Mouse (Mus musculus) gastrocnemius, postnatal 14 days (tissue): ENCODE results near the gene Pax9. TPM values are rescaled to one million over a fixed set of nuclear protein-coding genes. Genes with fewer than 3 reads are reported as not detected.

Source experiments
- DNase-seq: peaks from one replicate; pipeline ENCODE4 v3.0.0; 2021; ENCODE audit warnings: mixed read lengths
- intact Hi-C: fragments of 180-260 bp; cut with DNase I; formaldehyde crosslinking; loops from one replicate; pipeline ENCODE4 v1.15.1; 2025; ENCODE audit warnings: low total_unique reads
- total RNA-seq, 2 experiments: library from RNA; stranded (reverse); gene quantifications; 2 replicates each; pipeline ENCODE4 v1.2.3; 2021

Pax9 gene
- total RNA-seq, 2 experiments from 2014 or later, result 0.04 TPM; not detected in 1

GRCm38 (mm10) chr12:56696174-56697010 is 4.8 kb downstream of the Pax9 start:
- no peak for DNase-seq
- intact Hi-C loops, result no loop called here

- DNase-seq, result no peak
- intact Hi-C loops, result no loop called here
These were observed 5.6 kb downstream of the Pax9 start for GRCm38 (mm10) chr12:56697011-56697740.

- no peak for DNase-seq
- intact Hi-C loops, result no loop called here
These were observed 6.2 kb downstream of the Pax9 start for GRCm38 (mm10) chr12:56697785-56698184.

- intact Hi-C loops, result no loop called here
These were observed 6.8 kb downstream of the Pax9 start for GRCm38 (mm10) chr12:56698191-56698980.

GRCm38 (mm10) chr12:56699351-56699750 is 7.8 kb downstream of the Pax9 start:
- no peak for DNase-seq
- intact Hi-C loops, result no loop called here

More at GRCm38 (mm10) chr12:56698191-56698980, 6.8 kb downstream of the Pax9 start:
- DNase-seq, result no peak

- DNase-seq, result no peak
- intact Hi-C loops, result no loop called here
These were observed 8.6 kb downstream of the Pax9 start for GRCm38 (mm10) chr12:56699915-56700900.

- intact Hi-C loops, result no loop called here
- DNase-seq, result no peak
These were observed 9.4 kb downstream of the Pax9 start for GRCm38 (mm10) chr12:56701004-56701403.

GRCm38 (mm10) chr12:56717971-56718706 is 26.6 kb downstream of the Pax9 start:
- no peak for DNase-seq
- intact Hi-C loops, result no loop called here

- DNase-seq, result no peak
- intact Hi-C loops, result no loop called here
These were observed 27.1 kb downstream of the Pax9 start for GRCm38 (mm10) chr12:56718707-56719051.

GRCm38 (mm10) chr12:56727631-56728030 is 36.1 kb downstream of the Pax9 start:
- intact Hi-C loops, result no loop called here

GRCm38 (mm10) chr12:56737104-56737503 is 45.5 kb downstream of the Pax9 start:
- intact Hi-C loops, result no loop called here

More at GRCm38 (mm10) chr12:56727631-56728030, 36.1 kb downstream of the Pax9 start:
- no peak for DNase-seq

More at GRCm38 (mm10) chr12:56737104-56737503, 45.5 kb downstream of the Pax9 start:
- DNase-seq, result no peak

Other genes with a start within 250 kb of the Pax9 start
- gene Nkx2-1, start 154.9 kb upstream of the Pax9 start, total RNA-seq, result not detected
- not detected for gene Nkx2-9, start 78.5 kb upstream of the Pax9 start, total RNA-seq